Mouse (Mus musculus) thymus, adult 2 months (tissue): Measurements from ENCODE around the gene Tmco4. TPM values are rescaled to one million over a fixed set of nuclear protein-coding genes. Genes with fewer than 3 reads are reported as not detected.

Source experiments
- DNase-seq: peaks from one replicate; pipeline ENCODE4 v3.0.0; 2021
- H3K27ac ChIP-seq: fragments of 200-500 bp; 2 replicates; pipeline ENCODE4 v1.5.1; 2012; ENCODE audit warnings: low read length, control low read depth; ENCODE audit not compliant: control insufficient read depth, insufficient read depth
- H3K27me3 ChIP-seq: fragments of 200-500 bp; 2 replicates; pipeline ENCODE4 v1.6.1; 2012; ENCODE audit warnings: mild to moderate bottlenecking, low read length, moderate library complexity, mixed read lengths; ENCODE audit not compliant: control insufficient read depth, insufficient read depth
- H3K36me3 ChIP-seq: fragments of 200-500 bp; 2 replicates; pipeline ENCODE4 v1.6.1; 2012; ENCODE audit warnings: mild to moderate bottlenecking, low read length, moderate library complexity; ENCODE audit not compliant: control insufficient read depth, insufficient read depth
- H3K4me1 ChIP-seq: fragments of 200-500 bp; replicated peaks from 2 replicates; pipeline ENCODE4 v1.6.1; 2012; ENCODE audit warnings: low read length; ENCODE audit not compliant: control insufficient read depth, insufficient read depth
- H3K4me3 ChIP-seq: fragments of 200-500 bp; 2 replicates; pipeline ENCODE4 v1.5.1; 2012; ENCODE audit warnings: mild to moderate bottlenecking, low read length, control low read depth, moderate library complexity; ENCODE audit not compliant: control insufficient read depth, insufficient read depth
- CTCF ChIP-seq: fragments of 200-500 bp; IDR thresholded peaks from 2 replicates; pipeline ENCODE4 v1.5.1; 2012; ENCODE audit warnings: mild to moderate bottlenecking, control low read depth, low read length, moderate library complexity, borderline replicate concordance; ENCODE audit not compliant: control insufficient read depth, poor library complexity, insufficient read depth; ENCODE audit errors: extremely low read depth
- POLR2A ChIP-seq: fragments of 200-500 bp; IDR thresholded peaks from 2 replicates; pipeline ENCODE4 v1.6.1; 2012; ENCODE audit warnings: mild to moderate bottlenecking, low read length, control low read depth, moderate library complexity; ENCODE audit not compliant: control insufficient read depth, poor library complexity, insufficient read depth; ENCODE audit errors: extremely low read depth
- WGBS: fragments of 180-500 bp; shearing (Covaris S2); methylation state at CpG from one replicate; pipeline ENCODE4 v1.1.7; 2018; 5-methylcytosine and 5-hydroxymethylcytosine counted together
- polyA plus RNA-seq: library from polyadenylated mRNA; depleted of rRNA; stranded (reverse); fragments of >200 nt; gene quantifications from 2 replicates; pipeline ENCODE4 v1.2.3, GENCODE M21; 2012

Gene Tmco4
- polyA plus RNA-seq, 1 experiment, result 30.7 TPM

GRCm38 (mm10) chr4:138998611-138999010, 25.9 kb downstream of the Tmco4 start:
- 95% methylated on average over 11 of the region's 11 CpGs for WGBS
- TF ChIP-seq CTCF (no peak), POLR2A (no peak)
- DNase-seq, result no peak

GRCm38 (mm10) chr4:139001026-139001425, 28.3 kb downstream of the Tmco4 start:
- 98% methylated on average over 2 of the region's 2 CpGs for WGBS
- no peaks in the 10 kb centered on the region for H3K27me3 ChIP-seq
- no peak overlapping the region for H3K27ac ChIP-seq
- TF ChIP-seq POLR2A, result no peak
- no peak for TF ChIP-seq CTCF
- H3K4me3 ChIP-seq, result no peak overlapping the region
- peaks cover 5% of the 10 kb centered on the region; the same call in 1 of the 2 replicates for H3K36me3 ChIP-seq
- no peaks in the 10 kb centered on the region for H3K4me1 ChIP-seq
- DNase-seq, result no peak

More at GRCm38 (mm10) chr4:138998611-138999010, 25.9 kb downstream of the Tmco4 start:
- peaks cover 5% of the 10 kb centered on the region; the same call in 1 of the 2 replicates for H3K36me3 ChIP-seq
- H3K4me1 ChIP-seq, result no peaks in the 10 kb centered on the region
- no peak overlapping the region for H3K27ac ChIP-seq
- H3K27me3 ChIP-seq, result no peaks in the 10 kb centered on the region
- H3K4me3 ChIP-seq, result no peak overlapping the region

GRCm38 (mm10) chr4:139001433-139001832, 28.7 kb downstream of the Tmco4 start:
- Histone ChIP-seq H3K4me1 (no peaks in the 10 kb centered on the region), H3K36me3 (peaks cover 3% of the 10 kb centered on the region; the same call in 1 of the 2 replicates)

DNA sequence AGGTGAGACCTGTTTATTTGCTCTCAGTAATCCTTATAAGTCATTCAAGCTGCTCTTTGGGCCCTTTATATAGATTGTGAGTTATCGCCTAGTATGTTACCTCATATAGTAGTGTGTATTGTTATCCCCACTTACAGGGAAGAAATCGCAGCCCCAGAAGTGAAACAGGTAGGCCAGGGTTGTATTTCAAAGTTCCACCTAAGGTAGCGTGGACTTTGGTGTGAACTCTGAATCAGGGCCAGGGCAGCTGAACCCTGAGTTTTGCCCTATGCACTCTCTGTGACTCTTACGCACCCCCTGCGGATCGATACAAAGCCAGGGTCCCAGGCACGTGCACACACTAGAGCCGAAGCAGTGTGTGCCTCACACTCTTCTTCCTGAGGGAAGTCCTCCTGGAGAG, 31.4 kb downstream of the Tmco4 start:
- TF ChIP-seq CTCF, result no peak
- TF ChIP-seq POLR2A, result no peak
- H3K27me3 ChIP-seq, result no peaks in the 10 kb centered on the region
- no peaks in the 10 kb centered on the region for H3K4me1 ChIP-seq
- DNase-seq, result no peak
- no peak overlapping the region for H3K27ac ChIP-seq
- H3K4me3 ChIP-seq, result no peak overlapping the region
- WGBS, result 96% methylated on average over 8 of the region's 8 CpGs
- H3K36me3 ChIP-seq, result no peaks in the 10 kb centered on the region

More at GRCm38 (mm10) chr4:139001433-139001832, 28.7 kb downstream of the Tmco4 start:
- TF ChIP-seq POLR2A (no peak), CTCF (no peak)
- Histone ChIP-seq H3K27ac (no peak overlapping the region), H3K4me3 (no peak overlapping the region), H3K27me3 (no peaks in the 10 kb centered on the region)
- 94% methylated on average over 6 of the region's 6 CpGs for WGBS
- DNase-seq, result no peak

GRCm38 (mm10) chr4:139005214-139005613, 32.5 kb downstream of the Tmco4 start:
- no peak overlapping the region for H3K4me3 ChIP-seq
- no peaks in the 10 kb centered on the region for H3K36me3 ChIP-seq
- H3K4me1 ChIP-seq, result no peaks in the 10 kb centered on the region
- no peak for DNase-seq
- 86% methylated on average over 6 of the region's 6 CpGs for WGBS
- H3K27me3 ChIP-seq, result no peaks in the 10 kb centered on the region
- TF ChIP-seq CTCF (no peak), POLR2A (no peak)
- no peak overlapping the region for H3K27ac ChIP-seq

- H3K27ac ChIP-seq, result no peak overlapping the region
- WGBS, result 95% methylated on average over 3 of the region's 3 CpGs
Measured at GRCm38 (mm10) chr4:139007353-139007752, 34.7 kb downstream of the Tmco4 start.

More at GRCm38 (mm10) chr4:139007353-139007752, 34.7 kb downstream of the Tmco4 start:
- Histone ChIP-seq H3K36me3 (no peaks in the 10 kb centered on the region), H3K4me3 (no peak overlapping the region), H3K4me1 (no peaks in the 10 kb centered on the region), H3K27me3 (no peaks in the 10 kb centered on the region)
- TF ChIP-seq POLR2A, result no peak
- no peak for TF ChIP-seq CTCF
- DNase-seq, result no peak
